Mouse (Mus musculus) C2C12 (cell line): ENCODE results near the gene Gm11037.

Experiments used
- CTCF ChIP-seq: IDR thresholded peaks from one replicate; pipeline ENCODE4 v1.5.1; 2011; ENCODE audit not compliant: control insufficient read depth, insufficient read depth, insufficient read length
- MYOG ChIP-seq: IDR thresholded peaks from one replicate; pipeline ENCODE4 v1.6.1; 2011; ENCODE audit not compliant: control insufficient read depth, insufficient read length; ENCODE audit errors: extremely low read depth

DNA sequence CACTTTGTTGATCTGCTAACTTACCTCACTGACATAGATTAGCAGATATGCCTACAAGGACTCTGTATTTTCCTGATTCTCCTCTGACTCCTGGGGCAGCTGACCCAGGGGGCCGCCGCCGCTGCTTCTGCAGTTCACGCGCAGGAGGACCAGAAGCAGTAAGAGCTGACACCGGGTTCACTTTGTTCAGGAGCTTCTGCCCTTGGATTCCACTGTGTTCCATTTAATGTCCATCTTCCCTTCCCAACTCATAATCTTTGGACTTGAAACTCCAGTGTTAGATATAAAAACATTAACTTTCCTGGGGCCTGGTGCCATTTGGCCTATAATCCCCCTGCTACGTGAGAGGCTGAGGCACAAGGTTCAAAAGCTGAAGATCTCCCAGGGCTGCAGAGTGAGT, 30.6 kb downstream of the Gm11037 start:
- TF ChIP-seq CTCF, result no peak
- no peak for TF ChIP-seq MYOG
